Mouse (Mus musculus) forebrain, embryonic 16.5 days (tissue): Measurements from ENCODE around the gene Gabra5. TPM values are rescaled to one million over a fixed set of nuclear protein-coding genes. Genes with fewer than 3 reads are reported as not detected.

ENCODE experiments used
- ATAC-seq: fragments of 200-750 bp; cut with Nextera tagmentation; 2 replicates; pipeline ENCODE4 v1.8.0; 2017; ENCODE audit warnings: mild to moderate bottlenecking, moderate library complexity
- H3K27ac ChIP-seq: fragments of 300-500 bp; sonication (generic); 2 replicates; pipeline ENCODE4 v1.5.1; 2014; ENCODE audit warnings: low read length, control low read depth
- H3K27me3 ChIP-seq: fragments of 300-500 bp; sonication (generic); replicated peaks from 2 replicates; pipeline ENCODE4 v1.6.1; 2014; ENCODE audit warnings: low read length; ENCODE audit not compliant: control insufficient read depth, insufficient read depth
- H3K36me3 ChIP-seq: fragments of 300-500 bp; sonication (generic); 2 replicates; pipeline ENCODE4 v1.6.1; 2014; ENCODE audit not compliant: control insufficient read depth, insufficient read depth
- H3K4me1 ChIP-seq: fragments of 300-500 bp; sonication (generic); replicated peaks from 2 replicates; pipeline ENCODE4 v1.6.1; 2014; ENCODE audit warnings: low read length; ENCODE audit not compliant: control insufficient read depth, insufficient read depth
- H3K4me2 ChIP-seq: fragments of 300-500 bp; sonication (generic); 2 replicates; pipeline ENCODE4 v1.6.1; 2014; ENCODE audit warnings: mild to moderate bottlenecking, low read length, control low read depth
- H3K4me3 ChIP-seq: fragments of 300-500 bp; sonication (generic); replicated peaks from 2 replicates; pipeline ENCODE4 v1.5.1; 2014; ENCODE audit warnings: mild to moderate bottlenecking, low read length, control low read depth
- H3K9ac ChIP-seq: fragments of 300-500 bp; sonication (generic); replicated peaks from 2 replicates; pipeline ENCODE4 v1.6.1; 2014; ENCODE audit warnings: low read depth, low read length, control low read depth
- H3K9me3 ChIP-seq: fragments of 300-500 bp; sonication (generic); 2 replicates; pipeline ENCODE4 v1.6.1; 2016; ENCODE audit warnings: low read length; ENCODE audit not compliant: control insufficient read depth
- WGBS: fragments of 180-500 bp; shearing (Covaris S2); extraction: QIAGEN DNeasy Blood & Tissue Kit; methylation state at CpG from one replicate; pipeline ENCODE4 v1.1.7; 2014; 5-methylcytosine and 5-hydroxymethylcytosine counted together
- polyA plus RNA-seq: library from polyadenylated mRNA; unstranded; fragments of >200 nt; fragmentation: Nextera tagmentation; extraction: Ambion mirVana; gene quantifications from 2 replicates; pipeline ENCODE4 v1.2.1, GENCODE M21; 2015

Gabra5 gene
- polyA plus RNA-seq, 1 experiment from 2014 or later = 42.1 TPM

- H3K9me3 ChIP-seq = no peaks in the 10 kb centered on the region
- 77% methylated on average over 4 of the region's 4 CpGs for WGBS
- no peak overlapping the region for H3K27ac ChIP-seq
- no peaks in the 10 kb centered on the region for H3K4me1 ChIP-seq
- no peak for ATAC-seq
- H3K4me3 ChIP-seq = no peak overlapping the region
- no peak overlapping the region for H3K9ac ChIP-seq
- H3K36me3 ChIP-seq = no peaks in the 10 kb centered on the region
- H3K27me3 ChIP-seq = no peaks in the 10 kb centered on the region
- H3K4me2 ChIP-seq = no peak overlapping the region
Measured at GRCm38 (mm10) chr7:57411163-57411562, 98.7 kb downstream of the Gabra5 start.

- Histone ChIP-seq H3K4me3 (no peak overlapping the region), H3K27ac (no peak overlapping the region), H3K36me3 (no peaks in the 10 kb centered on the region), H3K4me1 (no peaks in the 10 kb centered on the region), H3K27me3 (no peaks in the 10 kb centered on the region), H3K9ac (no peak overlapping the region), H3K9me3 (no peaks in the 10 kb centered on the region), H3K4me2 (no peak overlapping the region)
- 87% methylated on average over 4 of the region's 4 CpGs for WGBS
- no peak for ATAC-seq
Measured at GRCm38 (mm10) chr7:57393551-57393950, 116.3 kb downstream of the Gabra5 start.

- peaks cover 5% of the 10 kb centered on the region; the same call in 1 of the 2 replicates for H3K27me3 ChIP-seq
- H3K4me1 ChIP-seq = peaks cover 3% of the 10 kb centered on the region
- H3K9ac ChIP-seq = no peak overlapping the region
- H3K27ac ChIP-seq = no peak overlapping the region
- no peak overlapping the region for H3K4me3 ChIP-seq
- ATAC-seq = no peak
- no peak overlapping the region for H3K4me2 ChIP-seq
- H3K9me3 ChIP-seq = no peaks in the 10 kb centered on the region
- WGBS = 53% methylated on average over 4 of the region's 4 CpGs
- no peaks in the 10 kb centered on the region for H3K36me3 ChIP-seq
Measured at GRCm38 (mm10) chr7:57390046-57390445, 119.8 kb downstream of the Gabra5 start.

GRCm38 (mm10) chr7:57387341-57387654 is 122.6 kb downstream of the Gabra5 start:
- Histone ChIP-seq H3K4me3 (peak overlapping the region; percentile 74), H3K27me3 (peaks cover 5% of the 10 kb centered on the region; the same call in 1 of the 2 replicates), H3K36me3 (no peaks in the 10 kb centered on the region), H3K4me2 (peak overlapping the region; percentile 91), H3K4me1 (peaks cover 3% of the 10 kb centered on the region), H3K27ac (no peak overlapping the region), H3K9me3 (no peaks in the 10 kb centered on the region), H3K9ac (peak overlapping the region; percentile 84)
- ATAC-seq = no peak
- WGBS = 14% methylated on average over 6 of the region's 6 CpGs

- H3K9me3 ChIP-seq = no peaks in the 10 kb centered on the region
Measured at GRCm38 (mm10) chr7:57386517-57387340, 123.1 kb downstream of the Gabra5 start, which contains the start of gene Gabrg3. Gene Gabrg3, minus strand, starts transcription at chr7:57387188.

DNA sequence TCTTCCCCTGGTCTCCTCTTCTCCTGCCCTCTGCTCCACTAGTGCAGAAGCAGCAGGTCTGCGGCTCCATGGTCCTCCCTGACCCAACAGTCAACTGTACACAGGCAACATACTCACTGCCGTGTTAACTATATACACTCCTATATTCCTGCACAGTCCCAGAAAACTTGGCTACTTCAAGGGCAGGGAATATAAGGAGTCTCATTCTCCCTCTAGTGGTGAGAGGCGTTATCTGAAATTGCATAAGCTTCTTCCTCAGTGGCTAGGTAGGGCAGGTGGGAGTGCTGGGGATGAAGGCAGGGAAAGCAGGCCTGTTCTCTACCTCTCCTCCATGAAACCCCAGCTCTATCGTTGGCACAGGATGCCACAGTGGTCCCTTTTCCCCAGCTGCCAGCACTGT is 125.7 kb downstream of the Gabra5 start:
- 23% methylated on average over 4 of the region's 4 CpGs for WGBS

More at GRCm38 (mm10) chr7:57386517-57387340, 123.1 kb downstream of the Gabra5 start, which contains the start of gene Gabrg3:
- ATAC-seq = peak; percentile 82
- no peak within 1 kb of the TSS; the same call in 1 of the 2 replicates for H3K27ac ChIP-seq
- H3K4me1 ChIP-seq = peaks cover 3% of the 10 kb centered on the region
- peaks cover 5% of the 10 kb centered on the region; the same call in 1 of the 2 replicates for H3K27me3 ChIP-seq
- H3K4me2 ChIP-seq = peak within 1 kb of the TSS; percentile 91
- peak within 1 kb of the TSS; percentile 84 for H3K9ac ChIP-seq
- WGBS = 1% methylated on average over 65 of the region's 71 CpGs
- no peaks in the 10 kb centered on the region for H3K36me3 ChIP-seq
- peak within 1 kb of the TSS; percentile 74 for H3K4me3 ChIP-seq

DNA sequence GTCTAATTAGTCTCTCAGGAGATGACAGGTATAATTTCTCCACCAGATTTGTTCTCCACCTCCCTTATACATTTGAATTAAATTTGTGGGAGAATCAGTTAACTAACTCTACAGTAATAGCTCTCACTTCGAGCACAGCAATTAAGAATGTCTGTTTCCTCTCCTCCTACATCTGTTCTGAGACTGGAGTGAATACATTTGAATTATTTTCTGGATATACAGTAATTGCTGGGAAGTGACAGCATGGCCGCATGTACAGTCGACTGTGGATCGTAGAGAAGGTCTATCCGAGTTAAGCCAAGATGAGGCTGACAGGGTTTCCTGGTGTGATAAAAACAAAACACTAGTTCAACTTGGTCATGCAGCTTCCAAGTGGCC is 143.9 kb downstream of the Gabra5 start:
- H3K4me1 ChIP-seq = no peaks in the 10 kb centered on the region; the same call in none of the 2 replicates
- peak overlapping the region; percentile 77 for H3K27ac ChIP-seq
- H3K4me2 ChIP-seq = no peak overlapping the region
- no peaks in the 10 kb centered on the region for H3K9me3 ChIP-seq
- no peaks in the 10 kb centered on the region for H3K27me3 ChIP-seq
- no peak overlapping the region for H3K4me3 ChIP-seq
- no peaks in the 10 kb centered on the region for H3K36me3 ChIP-seq
- 44% methylated on average over 5 of the region's 5 CpGs for WGBS
- H3K9ac ChIP-seq = no peak overlapping the region
- ATAC-seq = peak; percentile 93

More for the DNA sequence above, 125.7 kb downstream of the Gabra5 start:
- Histone ChIP-seq H3K27ac (no peak overlapping the region), H3K4me1 (peaks cover 3% of the 10 kb centered on the region), H3K9ac (no peak overlapping the region), H3K4me2 (no peak overlapping the region), H3K4me3 (no peak overlapping the region), H3K27me3 (peaks cover 5% of the 10 kb centered on the region; the same call in 1 of the 2 replicates), H3K36me3 (no peaks in the 10 kb centered on the region), H3K9me3 (no peaks in the 10 kb centered on the region)
- ATAC-seq = peak; percentile 70

DNA sequence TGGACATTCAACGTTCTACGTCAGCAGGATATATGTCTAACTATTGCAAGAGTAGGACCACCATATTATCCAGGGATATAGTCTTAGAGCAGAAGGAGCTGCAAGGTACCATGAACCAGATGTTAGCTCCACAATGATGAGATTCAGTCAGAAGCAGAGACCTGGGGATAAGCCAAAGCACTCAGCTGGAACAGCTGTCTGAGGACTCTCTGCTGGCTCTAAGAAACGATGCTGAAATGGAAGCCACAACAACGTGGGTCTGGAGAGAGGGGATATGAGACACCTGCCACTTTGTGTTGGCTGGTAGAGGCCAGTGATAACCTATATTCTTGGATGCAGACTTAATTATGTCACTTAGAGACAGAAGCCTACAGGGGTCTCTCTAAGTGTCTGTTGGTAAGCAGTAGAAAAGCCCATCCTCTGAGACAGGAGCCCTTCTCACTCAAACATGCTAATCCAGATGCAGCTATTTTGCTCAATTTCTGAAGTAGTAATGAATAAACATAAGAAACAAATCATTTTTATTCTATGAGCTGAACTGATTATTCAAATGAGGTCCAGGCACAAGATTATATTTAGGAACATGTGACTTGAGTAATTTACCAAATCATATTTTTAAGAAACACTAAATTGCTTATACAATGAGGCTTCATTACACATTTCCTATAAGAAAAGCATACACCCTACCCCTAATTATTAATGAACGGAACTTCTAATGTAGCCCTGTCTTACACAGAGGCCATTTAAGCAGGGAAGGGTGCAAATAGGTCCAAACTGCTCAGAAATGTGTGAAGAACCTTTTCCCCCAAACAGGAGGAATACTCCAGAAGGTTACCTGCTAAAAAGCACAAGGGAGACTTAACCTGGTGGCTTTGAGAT is 144.5 kb downstream of the Gabra5 start:
- no peaks in the 10 kb centered on the region for H3K27me3 ChIP-seq
- no peaks in the 10 kb centered on the region; the same call in none of the 2 replicates for H3K4me1 ChIP-seq
- 69% methylated on average over 5 of the region's 5 CpGs for WGBS
- no peaks in the 10 kb centered on the region for H3K36me3 ChIP-seq
- H3K9me3 ChIP-seq = no peaks in the 10 kb centered on the region
- H3K9ac ChIP-seq = no peak overlapping the region
- peak; percentile 73 for ATAC-seq
- peak overlapping the region; percentile 77 for H3K27ac ChIP-seq
- no peak overlapping the region for H3K4me2 ChIP-seq
- no peak overlapping the region for H3K4me3 ChIP-seq

- Histone ChIP-seq H3K27me3 (no peaks in the 10 kb centered on the region), H3K4me3 (no peak overlapping the region), H3K4me1 (no peaks in the 10 kb centered on the region; the same call in none of the 2 replicates), H3K4me2 (no peak overlapping the region), H3K27ac (no peak overlapping the region), H3K9me3 (no peaks in the 10 kb centered on the region), H3K9ac (no peak overlapping the region), H3K36me3 (no peaks in the 10 kb centered on the region)
- no peak for ATAC-seq
- WGBS = 89% methylated on average over 6 of the region's 6 CpGs
Measured at GRCm38 (mm10) chr7:57363812-57364211, 146.0 kb downstream of the Gabra5 start.
